Mouse (Mus musculus) monocyte, adult 5-6 weeks (primary cell): ENCODE results near the gene Nr2c1. TPM values are rescaled to one million over a fixed set of nuclear protein-coding genes. Genes with fewer than 3 reads are reported as not detected.

Experiments used
- ATAC-seq: fragments of 153-309, 156-312 bp; replicated peaks from 2 replicates; pipeline ENCODE4 v1.8.0; 2017; ENCODE audit warnings: mild to moderate bottlenecking; ENCODE audit not compliant: low TSS enrichment, insufficient number of reproducible peaks, severe bottlenecking, poor library complexity, low FRiP score
- total RNA-seq: library from RNA; stranded (forward); fragments of 200-1000, 200-491, 200-594 nt; gene quantifications from 3 replicates; pipeline ENCODE4 v1.2.3, GENCODE M21; 2017

Nr2c1 gene
- total RNA-seq, 1 experiment from 2014 or later: 2.2 TPM

- no peak for ATAC-seq
Observed at GRCm38 (mm10) chr10:94174652-94175051, 26.8 kb downstream of the Nr2c1 start.

- ATAC-seq: no peak
Observed at GRCm38 (mm10) chr10:94183199-94183598, 35.4 kb downstream of the Nr2c1 start.

GRCm38 (mm10) chr10:94198482-94199405 is 50.9 kb downstream of the Nr2c1 start, which contains the start of gene Ndufa12:
Gene Ndufa12 (plus strand): TSS chr10:94198720.
- peak; percentile 97 for ATAC-seq

GRCm38 (mm10) chr10:94204973-94205372 is 57.1 kb downstream of the Nr2c1 start:
- ATAC-seq: no peak

GRCm38 (mm10) chr10:94210718-94211618 is 63.1 kb downstream of the Nr2c1 start:
- ATAC-seq: no peak

- no peak for ATAC-seq
Observed at GRCm38 (mm10) chr10:94211725-94212124, 63.9 kb downstream of the Nr2c1 start.

DNA sequence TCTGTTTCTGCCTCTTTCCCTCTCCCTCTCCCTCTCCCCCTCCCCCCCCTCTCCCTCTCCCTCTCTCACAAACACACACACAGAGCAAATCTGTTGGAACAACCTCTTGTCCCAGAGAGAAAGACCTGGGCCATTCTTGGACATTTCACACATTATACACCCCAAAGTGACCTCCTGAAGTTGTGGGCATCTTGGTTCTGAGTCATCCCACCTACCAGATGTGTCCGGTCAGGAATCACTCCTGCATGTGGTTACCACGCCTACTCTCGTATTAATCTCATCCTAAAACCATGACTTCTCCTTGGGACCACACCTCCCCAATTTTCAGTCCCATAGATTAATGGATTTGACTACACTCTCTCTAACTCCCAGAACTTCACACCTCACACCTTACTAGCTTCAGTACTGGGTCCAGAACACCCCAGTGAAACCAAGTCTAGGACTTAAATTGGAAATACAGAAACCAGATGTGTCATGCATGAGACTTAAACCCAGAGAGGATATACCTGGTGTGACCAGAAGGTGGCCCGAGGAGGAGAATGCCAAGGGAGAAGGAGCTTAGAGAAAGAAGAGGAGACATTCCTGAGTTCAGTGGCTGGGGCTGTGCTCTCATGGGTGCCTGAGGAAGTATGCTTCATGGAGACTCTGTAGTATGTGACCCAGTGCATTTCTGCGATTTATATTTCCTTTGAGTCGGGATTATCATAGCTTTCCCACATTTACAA is 77.4 kb downstream of the Nr2c1 start:
- no peak for ATAC-seq

DNA sequence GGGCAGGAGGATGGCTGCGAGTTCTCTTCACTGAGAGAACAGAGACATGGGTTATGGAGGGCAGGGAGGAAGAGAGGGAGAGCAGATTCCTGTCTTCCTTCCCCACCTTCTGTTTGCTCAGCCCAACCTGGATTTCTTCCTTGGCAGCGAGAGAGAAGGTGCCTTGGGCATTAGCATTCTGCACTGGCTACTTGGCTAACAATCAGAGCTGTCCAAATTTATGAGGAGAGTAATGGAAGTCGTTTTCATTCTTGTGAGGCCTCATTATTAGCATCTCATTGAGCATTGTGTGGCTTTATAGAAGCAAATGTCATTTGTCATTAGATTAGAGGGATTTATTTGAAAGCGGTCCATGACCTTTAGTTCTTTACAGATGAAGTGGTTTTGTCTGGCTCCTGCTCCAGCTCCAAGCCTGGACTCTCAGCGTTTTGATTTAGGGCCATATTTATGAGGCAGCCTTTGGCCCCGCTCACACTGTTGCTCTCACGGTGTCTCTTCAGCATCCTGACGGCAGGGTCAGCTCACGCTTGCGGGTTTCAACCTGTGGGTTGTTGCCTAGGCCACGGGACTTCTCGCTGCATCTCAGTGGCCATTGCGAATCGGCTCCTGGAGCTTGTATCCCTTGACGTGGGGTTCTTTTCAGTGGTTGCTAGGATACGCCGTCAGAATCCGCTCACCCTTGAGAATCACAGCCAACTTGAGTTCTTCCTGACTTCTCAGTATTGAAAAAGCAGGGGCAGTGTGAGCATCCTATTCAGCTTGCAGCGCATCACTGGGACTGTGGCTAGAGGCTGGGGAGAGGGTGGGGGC is 82.6 kb downstream of the Nr2c1 start:
- no peak for ATAC-seq

DNA sequence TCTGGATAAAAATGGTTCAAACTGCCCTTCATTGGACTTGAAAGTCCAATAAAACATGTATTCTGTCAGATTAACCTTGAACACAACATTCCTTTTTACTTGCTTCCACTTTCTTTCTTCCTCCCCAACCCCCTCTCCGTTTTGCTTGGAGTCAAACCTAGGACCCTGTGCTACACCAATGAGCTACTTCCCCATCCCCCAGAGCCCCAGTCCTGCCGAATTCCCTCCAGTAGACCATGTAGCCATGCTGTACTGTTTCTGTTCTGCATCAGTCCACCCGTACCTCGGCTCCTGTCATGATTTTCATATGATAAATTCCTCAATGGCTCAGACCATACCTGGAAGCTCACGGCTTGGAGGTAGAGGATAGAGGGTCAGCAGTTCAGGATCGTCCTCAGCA is 83.2 kb downstream of the Nr2c1 start:
- ATAC-seq: no peak

- no peak for ATAC-seq
Observed at GRCm38 (mm10) chr10:94235200-94235599, 87.4 kb downstream of the Nr2c1 start.

DNA sequence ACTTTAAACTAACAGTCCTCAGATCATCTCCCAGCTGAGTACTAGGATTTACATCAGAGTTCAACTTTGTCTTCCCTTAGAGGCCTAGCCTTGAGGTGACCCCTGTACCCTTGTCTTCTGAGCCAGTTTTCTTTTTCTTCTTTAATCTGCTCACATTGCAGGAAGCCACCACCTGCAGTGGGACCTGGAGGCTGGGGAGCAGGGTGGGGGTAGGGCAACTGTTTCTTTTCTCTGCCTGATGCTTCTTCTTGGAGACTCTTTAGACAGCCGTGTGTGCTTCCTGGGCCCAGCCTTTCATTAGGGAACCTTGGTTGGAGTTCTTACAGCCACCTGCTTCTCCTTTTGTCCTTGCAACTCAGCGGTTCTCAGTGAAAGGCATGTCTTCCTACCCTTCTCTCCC is 93.5 kb downstream of the Nr2c1 start:
- no peak for ATAC-seq

Other genes starting within 250 kb of the Nr2c1 start
- gene Vezt, start 112.2 kb upstream of the Nr2c1 start, total RNA-seq: 3.3 to 7.3 TPM (median 3.7 TPM) in 3 replicates
- 1.5 to 3.0 TPM (median 2.9 TPM) in 3 replicates for gene Fgd6, start 112.0 kb upstream of the Nr2c1 start, total RNA-seq
- gene Ndufa12, start 50.7 kb downstream of the Nr2c1 start, total RNA-seq: 90.2 to 144 TPM (median 119 TPM) in 3 replicates
- gene Gm4792, start 150.7 kb downstream of the Nr2c1 start, total RNA-seq: not detected in 3 replicates
- 9.3 to 18.6 TPM (median 11.4 TPM) in 3 replicates for gene Tmcc3, start 163.9 kb downstream of the Nr2c1 start, total RNA-seq